In the genomic region with DNA sequence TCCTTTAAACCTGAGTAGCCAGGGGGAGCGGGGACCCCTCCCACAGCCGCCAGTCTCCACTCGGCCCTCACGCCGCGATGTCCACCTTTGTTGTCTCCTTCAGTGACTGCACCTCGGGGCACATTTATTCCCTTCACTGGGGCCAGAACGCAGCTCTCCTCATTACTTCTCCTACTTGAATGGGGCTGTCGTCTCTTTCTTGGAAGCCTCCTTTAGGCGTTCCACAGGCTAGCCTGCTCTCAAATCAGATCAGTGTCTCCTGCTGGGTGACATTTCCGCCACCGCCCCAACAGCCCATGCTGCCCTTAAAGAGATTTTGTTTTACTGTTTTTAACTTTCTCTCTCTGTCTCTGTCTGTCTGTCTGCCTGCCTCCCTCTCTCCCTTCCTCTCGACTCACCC, we compare ENCODE assay signal across 9 mouse cellular contexts. TPM values are rescaled to one million over a fixed set of nuclear protein-coding genes. Genes with fewer than 3 reads are reported as not detected.
DNase-seq lines count a peak whose midpoint lies in the region; ATAC-seq and TF ChIP-seq lines count a peak whose summit lies in the region.
"Had no signal": no experiment of that assay in that cellular context is flagged by ENCODE, and none has a peak within 500 bp of the region (broad histone marks: within the 10 kb centered on the region; RNA-seq: fewer than 3 reads in every experiment).

No protein-coding gene starts in this region.

- H3K27ac ChIP-seq in heart, embryonic 16.5 days (ENCODE audit: low read length), result no peak overlapping the region
- peak overlapping the region; percentile 51 for H3K27ac ChIP-seq in embryonic facial prominence, embryonic 13.5 days
- no peak overlapping the region for H3K27ac ChIP-seq in hindbrain, postnatal 0 days
- no peak overlapping the region for H3K27ac ChIP-seq in midbrain, embryonic 15.5 days
- H3K27ac ChIP-seq in layer of hippocampus, adult 2 months, result no peak overlapping the region

- peak overlapping the region; percentile 62 for H3K4me2 ChIP-seq in heart, embryonic 16.5 days (ENCODE audit: low read depth, low read length)
- H3K4me2 ChIP-seq in embryonic facial prominence, embryonic 13.5 days, result peak overlapping the region; percentile 55
- H3K4me2 ChIP-seq in hindbrain, postnatal 0 days (ENCODE audit: low read depth, low read length), result peak overlapping the region; percentile 46
- peak overlapping the region; percentile 42 for H3K4me2 ChIP-seq in midbrain, embryonic 15.5 days

- H3K9ac ChIP-seq in heart, embryonic 16.5 days (ENCODE audit: low read length), result peak overlapping the region; percentile 11
- H3K9ac ChIP-seq in embryonic facial prominence, embryonic 13.5 days, result peak overlapping the region; percentile 61
- 0 out of 2 replicates have a peak overlapping the region, but pooled peaks have one; percentile 1 for H3K9ac ChIP-seq in hindbrain, postnatal 0 days (replicated peaks; ENCODE audit: low read length)
- peak overlapping the region; percentile 22; the same call in 1 of the 2 replicates for H3K9ac ChIP-seq in midbrain, embryonic 15.5 days

- H3K36me3 ChIP-seq in heart, embryonic 16.5 days (ENCODE audit: control insufficient read depth, insufficient read depth), result no peaks in the 10 kb centered on the region
- H3K36me3 ChIP-seq in embryonic facial prominence, embryonic 13.5 days, result no peaks in the 10 kb centered on the region
- no peaks in the 10 kb centered on the region for H3K36me3 ChIP-seq in hindbrain, postnatal 0 days (ENCODE audit: insufficient read depth, low read length)
- no peaks in the 10 kb centered on the region for H3K36me3 ChIP-seq in midbrain, embryonic 15.5 days (replicated peaks)

- peaks cover 4% of the 10 kb centered on the region; the same call in 1 of the 2 replicates for H3K4me1 ChIP-seq in heart, embryonic 16.5 days (ENCODE audit: control insufficient read depth, insufficient read depth, low read length)
- peaks cover 18% of the 10 kb centered on the region for H3K4me1 ChIP-seq in embryonic facial prominence, embryonic 13.5 days
- H3K4me1 ChIP-seq in hindbrain, postnatal 0 days (ENCODE audit: insufficient read depth, low read length), result 0 out of 2 replicates have a peak, but pooled peaks cover 4% of the 10 kb centered on the region
- H3K4me1 ChIP-seq in midbrain, embryonic 15.5 days, result peaks cover 11% of the 10 kb centered on the region

- no peak for DNase-seq in heart, adult 18-20 months
- no peak for DNase-seq in hindbrain, postnatal 0 days (ENCODE audit: low spot score)
- no peak for DNase-seq in layer of hippocampus, adult 2 months (ENCODE audit: low spot score in 2 of 2)
- DNase-seq in spleen, postnatal 14 days (ENCODE audit: low spot score in 2 of 2), result no peak
- no peak for DNase-seq in thymus, postnatal 4 days
- DNase-seq: cerebellum, adult 11 months had no signal

- H3K9me3 ChIP-seq in heart, embryonic 16.5 days (replicated peaks; ENCODE audit: control insufficient read depth, low read length), result 0 out of 2 replicates have a peak, but pooled peaks cover under 1% of the 10 kb centered on the region
- H3K9me3 ChIP-seq in embryonic facial prominence, embryonic 13.5 days, result no peaks in the 10 kb centered on the region
- no peaks in the 10 kb centered on the region for H3K9me3 ChIP-seq in hindbrain, postnatal 0 days (ENCODE audit: low read length)
- no peaks in the 10 kb centered on the region for H3K9me3 ChIP-seq in midbrain, embryonic 15.5 days

- peaks cover 2% of the 10 kb centered on the region; the same call in 1 of the 2 replicates for H3K27me3 ChIP-seq in heart, embryonic 16.5 days (ENCODE audit: control insufficient read depth, insufficient read depth, low read length)
- peaks cover 4% of the 10 kb centered on the region; the same call in 1 of the 2 replicates for H3K27me3 ChIP-seq in embryonic facial prominence, embryonic 13.5 days
- H3K27me3 ChIP-seq in hindbrain, postnatal 0 days (ENCODE audit: insufficient read depth, low read length), result no peaks in the 10 kb centered on the region
- no peaks in the 10 kb centered on the region for H3K27me3 ChIP-seq in midbrain, embryonic 15.5 days (replicated peaks)

- no peak for TF ChIP-seq CTCF in hindbrain, postnatal 0 days (IDR thresholded peaks at IDR 0.05; ENCODE audit: low read depth)
- no peak for TF ChIP-seq CTCF in layer of hippocampus, adult 2 months (conservative IDR thresholded peaks at IDR 0.05)

- 8% methylated on average over 13 of the region's 13 CpGs for WGBS in heart, embryonic 16.5 days
- WGBS in embryonic facial prominence, embryonic 13.5 days, result 5% methylated on average over 13 of the region's 13 CpGs
- 7% methylated on average over 13 of the region's 13 CpGs for WGBS in hindbrain, postnatal 0 days
- 8% methylated on average over 13 of the region's 13 CpGs for WGBS in midbrain, embryonic 15.5 days

- H3K4me3 ChIP-seq in heart, embryonic 16.5 days (ENCODE audit: low read length), result peak overlapping the region; percentile 18
- peak overlapping the region; percentile 31 for H3K4me3 ChIP-seq in embryonic facial prominence, embryonic 13.5 days
- H3K4me3 ChIP-seq in hindbrain, postnatal 0 days (ENCODE audit: low read length), result 0 out of 2 replicates have a peak overlapping the region, but pooled peaks have one; percentile 1
- H3K4me3 ChIP-seq in midbrain, embryonic 15.5 days, result no peak overlapping the region; the same call in 1 of the 2 replicates
- H3K4me3 ChIP-seq in layer of hippocampus, adult 2 months, result no peak overlapping the region

- no peak for ATAC-seq in heart, embryonic 16.5 days (replicated peaks; ENCODE audit: extremely low read depth, insufficient read depth, low FRiP score)
- ATAC-seq in embryonic facial prominence, embryonic 13.5 days (ENCODE audit: insufficient number of reproducible peaks, insufficient read depth, low FRiP score, low TSS enrichment, low read depth), result no peak
- ATAC-seq in hindbrain, postnatal 0 days, result no peak
- no peak for ATAC-seq in midbrain, embryonic 15.5 days (replicated peaks)

RNA-seq across cellular contexts. Expression of gene Slc45a1, which starts 9.9 kb away (rescaled TPM):
- polyA plus RNA-seq in heart, embryonic 16.5 days (2015; fragmentation: Nextera tagmentation; extraction: Ambion mirVana), result 0.10 TPM in 1 of 2 replicates, not detected in the other
- not detected for total RNA-seq in heart, adult 18-20 months (2021)
- polyA plus RNA-seq in embryonic facial prominence, embryonic 13.5 days (2015; fragmentation: Nextera tagmentation; extraction: Ambion mirVana), result 0.36 and 0.52 TPM in 2 replicates
- 49.6 and 51.3 TPM in 2 replicates for total RNA-seq in hindbrain, postnatal 0 days (2014; rRNA removed)
- 41.7 and 47.5 TPM in 2 replicates for polyA plus RNA-seq in hindbrain, postnatal 0 days (2015; fragmentation: Nextera tagmentation; extraction: Ambion mirVana)
- polyA plus RNA-seq in midbrain, embryonic 15.5 days (2015; fragmentation: Nextera tagmentation; extraction: Ambion mirVana), result 36.3 and 38.0 TPM in 2 replicates
- total RNA-seq in layer of hippocampus, adult 2 months (2021), result 10 to 100 TPM; 39.7 to 40.1 TPM

Comparison
In these comparisons a context has a peak if more than half of its experiments do, and no peak if none do; other contexts are left out.
1. H3K4me3 ChIP-seq: peak in heart, embryonic 16.5 days (single experiment), embryonic facial prominence, embryonic 13.5 days (single experiment) and hindbrain, postnatal 0 days (single experiment); none in midbrain, embryonic 15.5 days (single experiment) and layer of hippocampus, adult 2 months (single experiment).
2. H3K9ac ChIP-seq: peak in every context shown above with its lines; median percentile 61 in embryonic facial prominence, embryonic 13.5 days; 22 in midbrain, embryonic 15.5 days; 11 in heart, embryonic 16.5 days; 1 in hindbrain, postnatal 0 days.
3. RNA of gene Slc45a1, which starts 9.9 kb away (polyA plus RNA-seq): 41.7 to 47.5 TPM in hindbrain, postnatal 0 days and 36.3 to 38.0 TPM in midbrain, embryonic 15.5 days; 0.36 to 0.52 TPM in embryonic facial prominence, embryonic 13.5 days and 0.10 TPM in heart, embryonic 16.5 days; every median in the first group is over 10 times any median in the second.
4. Peak in every context shown above with its lines, with median percentiles within 50 percentile points of each other: H3K4me2 ChIP-seq.